Mouse (Mus musculus) ovary, postnatal 14 days (tissue): ENCODE data around the gene Htr3a.

ENCODE experiments used
- DNase-seq: peaks from one replicate; pipeline ENCODE4 v3.0.0; 2022; ENCODE audit warnings: low spot score

Htr3a gene

DNA sequence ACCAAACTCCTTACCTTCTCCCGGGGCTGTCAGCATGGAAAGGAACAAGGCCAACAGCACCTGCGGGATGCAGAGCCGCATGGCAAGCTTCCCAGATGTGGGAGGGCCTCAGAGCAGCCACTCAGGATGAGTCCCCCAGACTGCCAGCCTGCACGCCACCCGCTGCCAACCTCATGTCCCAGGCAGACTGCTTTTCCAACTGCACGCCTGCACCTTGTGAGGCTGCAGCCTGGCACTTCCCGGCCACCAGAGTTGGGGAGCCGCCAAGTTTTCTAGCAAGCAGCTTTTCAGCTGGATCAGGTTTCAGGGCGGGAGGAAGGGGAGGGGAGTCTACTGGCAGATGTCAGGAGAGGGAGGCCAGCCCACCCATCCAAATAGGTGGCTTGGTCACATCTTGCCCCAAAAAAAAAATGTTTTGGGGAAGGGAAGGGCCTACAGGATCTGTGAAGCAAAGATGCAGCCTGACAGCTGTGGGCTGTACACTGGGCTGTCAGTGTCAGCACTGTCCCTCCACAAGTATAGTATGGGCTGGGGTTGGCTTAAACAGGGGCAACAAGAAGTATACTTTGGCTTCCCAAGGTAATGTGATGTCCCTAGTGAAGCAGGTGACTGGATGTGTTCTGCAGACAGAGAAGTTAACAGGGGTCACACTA is at the start of gene Htr3a:
Htr3a (minus strand) TSS at position 215 of the 653 bp plus-strand sequence.
- peak; percentile 22 for DNase-seq

DNA sequence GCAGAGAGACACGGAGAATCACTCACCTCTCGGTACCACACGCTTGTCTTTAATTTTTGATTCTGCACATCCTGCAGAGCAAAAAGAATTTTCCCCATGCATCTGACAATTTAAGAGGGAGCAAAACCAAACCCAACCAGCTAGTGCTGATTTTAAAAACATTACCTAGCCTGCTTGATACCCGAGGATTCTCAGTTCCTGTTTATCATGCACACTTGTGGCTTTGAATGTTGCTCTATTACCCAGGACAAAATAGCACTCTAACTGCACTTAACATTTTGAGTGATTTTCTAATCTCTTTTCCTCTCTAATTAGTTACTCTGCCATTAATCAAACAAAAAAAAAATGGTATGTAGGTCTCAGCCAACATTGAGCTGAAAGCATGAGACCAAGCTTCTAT is 36.7 kb upstream of the Htr3a start:
- DNase-seq = no peak

- no peak for DNase-seq
Measured at GRCm38 (mm10) chr9:48942349-48942748, 31.4 kb upstream of the Htr3a start.

GRCm38 (mm10) chr9:48929436-48929835 is 18.5 kb upstream of the Htr3a start:
- DNase-seq = no peak

GRCm38 (mm10) chr9:48928781-48929180 is 17.9 kb upstream of the Htr3a start:
- no peak for DNase-seq

DNA sequence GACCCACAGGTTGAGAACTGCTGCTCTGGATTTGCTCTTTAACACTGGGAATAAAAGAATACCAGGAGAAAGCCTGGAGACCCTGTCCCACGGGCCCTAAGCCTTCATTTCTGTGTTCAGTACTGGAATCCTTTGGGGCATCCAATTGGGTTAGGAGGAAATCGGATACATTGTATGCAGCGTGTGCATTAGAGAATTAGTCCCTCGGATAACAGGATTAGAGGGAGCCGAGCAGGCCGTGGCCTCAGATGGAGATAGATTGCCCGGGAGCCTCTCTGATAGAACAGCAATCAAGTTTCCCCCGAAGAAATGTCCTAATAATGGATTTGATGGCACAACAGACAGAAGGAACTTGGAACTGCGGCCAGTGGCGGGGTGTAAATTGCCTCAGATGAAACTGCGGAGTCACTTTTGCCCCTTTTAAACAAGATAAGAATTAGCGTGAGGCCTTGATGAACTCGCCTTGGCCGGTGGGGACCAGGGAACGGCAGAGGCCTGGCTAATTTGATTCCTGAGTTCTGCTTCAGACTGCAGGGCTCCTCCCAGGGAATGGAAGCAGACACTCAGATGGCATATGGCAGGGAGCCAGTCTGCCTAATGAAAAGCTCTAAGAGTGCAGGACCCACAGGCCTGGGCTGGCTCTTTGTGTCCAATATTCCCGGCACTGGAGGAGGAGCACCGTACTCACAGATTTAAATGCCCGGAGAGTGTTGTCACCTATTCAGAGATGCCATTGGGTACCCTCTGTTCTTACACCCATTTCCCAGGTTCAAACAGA is 5.3 kb upstream of the Htr3a start:
- DNase-seq = no peak

GRCm38 (mm10) chr9:48904421-48904820 is 6.5 kb downstream of the Htr3a start:
- DNase-seq = no peak

- DNase-seq = no peak
Measured at GRCm38 (mm10) chr9:48903766-48904165, 7.1 kb downstream of the Htr3a start.

DNA sequence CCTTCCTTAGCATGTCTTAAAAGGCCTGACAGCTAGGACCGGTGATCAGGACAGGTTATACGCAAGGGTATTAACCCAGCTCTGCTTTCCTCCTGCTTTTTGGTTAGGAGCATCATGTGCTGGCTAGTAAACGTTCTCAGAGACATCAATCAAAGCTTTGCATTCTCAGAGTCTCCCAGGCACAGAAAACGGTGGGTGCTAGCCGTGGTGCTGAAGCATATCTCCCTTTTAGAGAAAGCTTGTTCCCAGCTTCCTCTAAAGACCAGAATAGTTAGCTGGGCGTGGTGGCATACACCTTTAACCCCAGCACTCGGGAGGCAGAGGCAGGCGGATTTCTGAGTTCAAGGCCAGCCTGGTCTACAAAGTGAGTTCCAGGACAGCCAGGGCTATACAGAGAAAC is 12.3 kb downstream of the Htr3a start:
- peak; percentile 23 for DNase-seq

GRCm38 (mm10) chr9:48895819-48896536 is 14.9 kb downstream of the Htr3a start:
- no peak for DNase-seq

GRCm38 (mm10) chr9:48894755-48895154 is 16.1 kb downstream of the Htr3a start:
- DNase-seq = no peak

DNA sequence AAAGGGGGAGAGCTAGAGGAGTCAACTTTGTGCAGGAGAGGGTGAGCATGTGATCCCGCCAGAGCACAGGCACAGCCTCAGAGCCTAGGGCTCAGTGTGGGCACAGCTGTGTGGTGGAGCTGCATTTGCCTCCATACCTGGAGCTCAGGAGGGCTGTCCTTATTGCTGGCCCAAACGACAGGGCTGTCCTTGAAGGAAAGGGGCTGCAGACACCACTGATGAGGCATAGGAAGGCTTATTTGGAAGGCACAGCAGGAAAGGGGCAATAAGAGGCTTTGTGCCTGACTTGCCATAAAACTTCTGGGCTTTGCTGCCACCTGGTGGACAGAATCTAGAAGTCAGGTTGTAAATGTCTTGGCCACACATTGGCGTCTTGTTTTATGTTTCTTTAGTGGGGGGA is 16.9 kb downstream of the Htr3a start:
- peak; percentile 61 for DNase-seq

DNA sequence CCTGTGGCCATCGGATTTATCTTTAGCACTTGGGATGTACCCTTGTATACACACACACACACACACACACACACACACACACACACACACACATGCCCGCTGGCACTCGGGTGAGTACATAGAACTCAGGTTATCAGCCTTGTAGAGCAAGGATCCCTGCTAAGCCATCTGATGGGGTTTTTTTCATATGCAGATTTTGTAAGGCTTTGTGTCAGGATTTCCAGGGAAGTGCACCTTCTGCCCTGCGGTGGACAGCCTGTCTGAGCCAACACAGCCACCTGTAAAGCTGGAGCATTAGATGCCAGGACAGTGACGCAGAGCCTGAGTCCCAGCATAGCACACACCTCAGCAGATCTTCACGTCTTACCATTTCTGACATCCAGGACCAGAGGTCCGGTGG is 21.8 kb downstream of the Htr3a start:
- DNase-seq = no peak

GRCm38 (mm10) chr9:48872896-48873295 is 38.0 kb downstream of the Htr3a start:
- no peak for DNase-seq

- no peak for DNase-seq
Measured at GRCm38 (mm10) chr9:48866523-48867121, 44.3 kb downstream of the Htr3a start.

DNA sequence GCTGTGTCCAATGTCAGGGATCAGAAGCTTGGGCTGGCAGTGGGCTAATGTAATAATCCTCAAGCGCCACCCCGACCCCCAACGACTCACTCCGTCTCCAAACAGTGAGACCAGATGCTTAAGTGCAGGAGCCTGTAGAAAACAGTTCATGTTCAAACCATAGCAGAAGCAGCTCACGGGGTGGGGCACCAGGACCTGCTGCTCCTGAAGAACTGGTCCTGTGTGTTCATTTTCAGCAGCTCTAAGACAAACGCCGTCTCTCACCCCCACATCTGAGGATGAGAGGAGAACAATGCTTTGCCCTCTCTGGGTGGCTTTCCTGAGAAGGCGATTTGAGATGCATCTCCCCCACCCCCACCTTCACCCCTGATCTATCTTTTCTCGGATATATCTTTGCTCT is 45.7 kb downstream of the Htr3a start:
- DNase-seq = no peak

DNA sequence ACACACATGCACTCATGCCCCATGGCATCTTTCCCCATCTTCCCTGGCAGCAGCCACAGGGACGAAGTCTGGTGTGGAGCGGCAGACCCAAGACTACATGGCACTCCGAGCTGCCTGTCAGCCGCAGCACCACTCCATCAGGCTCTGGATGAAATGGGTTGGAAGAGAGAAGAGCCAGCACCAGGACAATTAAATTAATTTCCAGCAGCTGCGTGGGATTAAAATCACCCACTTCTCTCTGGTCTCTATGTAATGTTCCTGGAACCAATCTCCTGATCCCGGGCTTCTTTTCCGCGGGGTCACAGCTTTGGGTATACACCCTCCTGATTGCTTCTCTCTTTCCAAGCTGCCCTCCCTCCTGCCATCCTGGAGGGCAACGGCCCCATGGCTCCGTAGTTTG is 49.4 kb downstream of the Htr3a start:
- DNase-seq = no peak

GRCm38 (mm10) chr9:48860526-48860845 is 50.4 kb downstream of the Htr3a start:
- DNase-seq = peak; percentile 65

- no peak for DNase-seq
Measured at GRCm38 (mm10) chr9:48859828-48860525, 50.9 kb downstream of the Htr3a start.

GRCm38 (mm10) chr9:48857944-48858343 is 53.0 kb downstream of the Htr3a start:
- no peak for DNase-seq

DNA sequence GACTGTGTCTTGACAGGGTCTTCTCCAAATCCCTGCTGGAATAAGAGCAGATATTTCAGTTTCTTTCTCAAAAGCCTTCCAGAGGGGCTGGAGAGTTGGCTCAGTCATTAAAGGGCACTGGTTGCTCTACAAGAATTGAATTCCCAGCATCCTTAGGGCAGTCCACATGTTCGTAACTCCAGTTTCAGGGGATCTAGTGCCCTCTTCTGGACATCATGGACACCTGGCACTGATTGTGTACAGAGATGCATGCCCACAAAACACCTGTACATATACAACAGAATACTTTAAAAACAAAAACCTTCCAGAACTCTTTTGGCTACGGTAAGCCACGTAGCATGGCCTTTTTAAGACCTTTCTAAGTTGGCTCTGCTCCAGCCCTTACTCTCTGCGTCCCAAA is 54.7 kb downstream of the Htr3a start:
- DNase-seq = no peak

- no peak for DNase-seq
Measured at GRCm38 (mm10) chr9:48849531-48849930, 61.4 kb downstream of the Htr3a start.
